Mouse (Mus musculus) kidney, postnatal 0 days (tissue): ENCODE data around the gene Myo5c. TPM values are rescaled to one million over a fixed set of nuclear protein-coding genes. Genes with fewer than 3 reads are reported as not detected.

ENCODE experiments used
- ATAC-seq: fragments of 200-750 bp; cut with Nextera tagmentation; replicated peaks from 2 replicates; pipeline ENCODE4 v1.8.0; 2017; ENCODE audit warnings: low read depth, moderate number of reproducible peaks, moderate TSS enrichment, moderate library complexity; ENCODE audit not compliant: low FRiP score
- DNase-seq: peaks from one replicate; pipeline ENCODE4 v3.0.0-alpha.2; 2016; ENCODE audit warnings: low spot score
- H3K27ac ChIP-seq: fragments of 300-500 bp; sonication (generic); 2 replicates; pipeline ENCODE4 v1.5.1; 2014; ENCODE audit warnings: mild to moderate bottlenecking
- H3K27me3 ChIP-seq: fragments of 300-500 bp; sonication (generic); 2 replicates; pipeline ENCODE4 v1.6.1; 2014; ENCODE audit warnings: low read length, mixed read lengths; ENCODE audit not compliant: insufficient read depth
- H3K36me3 ChIP-seq: fragments of 300-500 bp; sonication (generic); 2 replicates; pipeline ENCODE4 v1.6.1; 2014; ENCODE audit warnings: low read length, mixed read lengths; ENCODE audit not compliant: insufficient read depth
- H3K4me1 ChIP-seq: fragments of 300-500 bp; sonication (generic); replicated peaks from 2 replicates; pipeline ENCODE4 v1.6.1; 2014; ENCODE audit warnings: antibody characterized with exemption, low read length, mixed read lengths; ENCODE audit not compliant: insufficient read depth
- H3K4me2 ChIP-seq: fragments of 300-500 bp; sonication (generic); 2 replicates; pipeline ENCODE4 v1.6.1; 2014; ENCODE audit warnings: mild to moderate bottlenecking, low read length, moderate library complexity, mixed read lengths
- H3K4me3 ChIP-seq: fragments of 300-500 bp; sonication (generic); replicated peaks from 2 replicates; pipeline ENCODE4 v1.5.1; 2014; ENCODE audit warnings: low read depth, low read length
- H3K9ac ChIP-seq: fragments of 300-500 bp; sonication (generic); 2 replicates; pipeline ENCODE4 v1.6.1; 2014; ENCODE audit warnings: low read depth, low read length
- H3K9me3 ChIP-seq: fragments of 300-500 bp; sonication (generic); replicated peaks from 2 replicates; pipeline ENCODE4 v1.6.1; 2016; ENCODE audit warnings: low read length, inconsistent platforms, mixed read lengths
- CTCF ChIP-seq: IDR thresholded peaks from 2 replicates; pipeline ENCODE4 v1.5.1; 2016; ENCODE audit warnings: antibody characterized with exemption, low read depth, mild to moderate bottlenecking, moderate library complexity
- WGBS: fragments of 180-500 bp; shearing (Covaris S2); extraction: QIAGEN DNeasy Blood & Tissue Kit; methylation state at CpG from one replicate; pipeline ENCODE4 v1.1.7; 2014; 5-methylcytosine and 5-hydroxymethylcytosine counted together
- polyA plus RNA-seq: library from polyadenylated mRNA; unstranded; fragments of >200 nt; fragmentation: Nextera tagmentation; extraction: Ambion mirVana; gene quantifications from 2 replicates; pipeline ENCODE4 v1.2.1, GENCODE M21; 2015

Gene Myo5c
- polyA plus RNA-seq, 1 experiment from 2014 or later, result 2.4 TPM

DNA sequence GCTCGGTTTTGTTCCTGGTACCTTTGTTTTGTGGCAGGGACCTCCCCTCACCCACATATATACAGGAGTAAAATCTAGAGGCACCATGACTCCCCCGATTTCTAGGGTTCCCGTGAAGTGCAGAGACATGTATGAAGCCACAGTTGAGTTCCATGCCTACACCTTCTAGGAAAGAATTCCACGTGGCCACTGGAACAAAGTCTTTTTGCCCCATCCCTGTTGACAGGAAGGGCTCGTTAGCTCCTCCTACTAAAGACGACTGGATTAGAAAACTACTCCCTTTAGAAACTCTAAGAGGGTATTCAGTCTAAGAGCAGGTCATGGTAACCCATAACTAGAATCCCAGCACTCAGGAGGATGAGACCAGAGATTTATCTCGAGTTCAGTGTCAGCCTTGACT lies 72.5 kb downstream of the Myo5c start:
- Histone ChIP-seq H3K4me1 (no peaks in the 10 kb centered on the region), H3K9me3 (no peaks in the 10 kb centered on the region), H3K36me3 (no peaks in the 10 kb centered on the region), H3K4me3 (no peak overlapping the region), H3K4me2 (no peak overlapping the region; the same call in 1 of the 2 replicates), H3K9ac (no peak overlapping the region), H3K27me3 (no peaks in the 10 kb centered on the region), H3K27ac (no peak overlapping the region)
- WGBS, result 39% methylated on average over 7 of the region's 7 CpGs
- TF ChIP-seq CTCF, result no peak
- ATAC-seq (no peak), DNase-seq (no peak)

DNA sequence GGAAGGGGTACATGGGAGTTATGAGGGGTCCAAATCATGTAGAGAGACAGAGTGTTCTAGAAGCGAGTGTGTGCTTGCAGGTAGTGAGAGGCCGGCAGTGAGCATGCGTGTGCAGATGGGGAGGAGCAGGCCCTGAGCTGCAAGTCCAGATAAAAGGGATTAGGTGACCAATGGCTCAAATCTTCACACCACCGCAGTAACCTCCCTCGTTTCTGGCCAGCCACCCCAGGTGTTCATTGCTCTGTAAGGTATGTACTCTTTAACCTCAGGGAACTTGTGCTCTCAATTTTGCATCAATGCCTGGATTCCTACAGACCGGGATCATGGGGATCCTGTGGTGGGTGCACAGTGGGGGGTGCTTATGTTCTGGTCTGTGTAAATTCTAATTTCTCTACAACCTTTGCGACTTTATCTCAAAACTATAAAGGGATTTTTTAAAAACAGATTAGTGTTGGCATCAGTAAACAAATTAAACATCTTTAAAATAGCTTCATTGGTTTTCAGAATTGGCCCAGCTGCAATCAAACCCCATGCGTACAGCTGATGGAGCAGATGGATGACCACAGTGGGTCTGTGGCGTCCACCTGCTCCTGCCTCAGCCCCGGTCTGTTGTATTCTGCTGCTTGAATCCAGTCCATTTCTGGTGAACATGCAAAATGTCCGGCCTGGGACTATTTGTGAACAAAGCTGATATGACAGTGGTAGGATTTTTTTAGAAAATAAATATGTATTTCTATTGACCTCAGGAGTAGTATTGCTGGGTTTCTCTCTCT lies 74.5 kb downstream of the Myo5c start, which contains the start of gene Gnb5:
Gnb5 (plus strand) TSS at position 163 of the 773 bp plus-strand sequence.
- Histone ChIP-seq H3K4me2 (no peak within 1 kb of the TSS), H3K27ac (no peak within 1 kb of the TSS), H3K9ac (no peak within 1 kb of the TSS), H3K9me3 (no peaks in the 10 kb centered on the region), H3K36me3 (no peaks in the 10 kb centered on the region), H3K4me3 (no peak within 1 kb of the TSS), H3K4me1 (no peaks in the 10 kb centered on the region), H3K27me3 (no peaks in the 10 kb centered on the region)
- ATAC-seq, result no peak
- no peak for DNase-seq
- no peak for TF ChIP-seq CTCF
- 80% methylated on average over 11 of the region's 11 CpGs for WGBS

DNA sequence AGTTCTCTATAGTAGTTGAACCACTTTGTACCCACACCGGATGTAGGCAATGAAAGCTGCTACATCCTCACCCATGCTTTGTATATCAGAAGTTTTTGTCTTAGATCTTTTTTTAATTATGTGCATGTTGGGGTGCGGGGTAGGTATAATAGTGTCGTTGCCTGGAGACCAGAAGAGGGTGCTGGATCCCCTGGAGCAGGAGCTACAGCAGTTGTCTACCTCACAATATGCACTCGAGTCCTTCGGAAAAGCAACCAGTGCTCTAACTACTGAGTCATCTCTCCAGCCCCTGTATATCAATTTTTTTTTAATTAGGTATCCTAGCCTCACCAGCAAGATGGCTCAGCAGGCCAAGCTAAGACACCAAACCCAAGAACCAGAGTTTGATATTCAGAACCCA lies 75.2 kb downstream of the Myo5c start:
- H3K9me3 ChIP-seq, result no peaks in the 10 kb centered on the region
- WGBS, result 90% methylated on average over 5 of the region's 5 CpGs
- H3K4me1 ChIP-seq, result no peaks in the 10 kb centered on the region
- no peak overlapping the region for H3K4me3 ChIP-seq
- H3K36me3 ChIP-seq, result no peaks in the 10 kb centered on the region
- ATAC-seq (no peak), DNase-seq (no peak)
- H3K9ac ChIP-seq, result no peak overlapping the region
- H3K27ac ChIP-seq, result no peak overlapping the region
- H3K4me2 ChIP-seq, result no peak overlapping the region
- TF ChIP-seq CTCF, result no peak
- H3K27me3 ChIP-seq, result no peaks in the 10 kb centered on the region

- Histone ChIP-seq H3K9me3 (no peaks in the 10 kb centered on the region), H3K4me3 (no peak overlapping the region), H3K27me3 (no peaks in the 10 kb centered on the region), H3K36me3 (no peaks in the 10 kb centered on the region), H3K4me2 (no peak overlapping the region), H3K4me1 (no peaks in the 10 kb centered on the region), H3K9ac (no peak overlapping the region), H3K27ac (no peak overlapping the region)
- DNase-seq (no peak), ATAC-seq (no peak)
- no peak for TF ChIP-seq CTCF
- 59% methylated on average over 5 of the region's 5 CpGs for WGBS
Observed at GRCm38 (mm10) chr9:75308621-75309020, 76.8 kb downstream of the Myo5c start.

GRCm38 (mm10) chr9:75312008-75312407 lies 80.2 kb downstream of the Myo5c start:
- no peak for ATAC-seq
- Histone ChIP-seq H3K36me3 (no peaks in the 10 kb centered on the region), H3K4me2 (no peak overlapping the region), H3K4me3 (no peak overlapping the region), H3K27ac (no peak overlapping the region), H3K27me3 (no peaks in the 10 kb centered on the region), H3K9me3 (no peaks in the 10 kb centered on the region), H3K9ac (no peak overlapping the region), H3K4me1 (peaks cover 10% of the 10 kb centered on the region; the same call in 1 of the 2 replicates)
- TF ChIP-seq CTCF, result peak; percentile 80
- DNase-seq, result peak; percentile 67
- WGBS, result 20% methylated on average over 4 of the region's 4 CpGs

DNA sequence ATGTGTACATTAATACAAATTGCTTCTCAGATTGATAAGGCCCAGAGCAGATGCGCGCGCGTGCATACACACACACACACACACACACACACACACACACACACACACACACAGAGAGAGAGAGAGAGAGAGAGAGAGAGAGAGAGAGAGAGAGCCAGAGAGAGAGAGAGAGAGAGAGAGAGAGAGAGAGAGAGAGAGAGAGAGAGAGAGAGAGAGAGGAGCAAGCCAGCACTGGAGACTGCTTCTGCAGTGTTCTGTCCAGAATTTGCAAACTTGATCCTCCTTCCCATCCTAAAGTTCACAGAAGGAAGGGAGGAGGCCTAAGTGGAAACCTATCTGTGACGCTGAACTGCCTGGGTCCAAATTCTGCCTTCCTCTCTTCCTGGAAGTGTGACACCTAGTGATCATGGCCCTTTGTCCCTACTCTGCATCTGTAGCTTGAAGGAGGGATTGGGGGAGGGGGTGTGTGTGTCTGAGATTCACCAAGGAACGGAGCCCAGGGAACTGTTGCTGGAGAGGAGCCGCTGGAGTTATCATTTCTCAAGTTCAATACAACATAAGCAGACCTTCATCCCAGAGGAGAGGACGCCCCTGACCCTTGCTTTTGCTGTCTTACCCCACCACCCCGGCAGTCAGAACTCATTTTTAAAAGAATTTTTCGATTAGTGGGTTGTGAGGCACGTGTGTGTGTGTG lies 81.5 kb downstream of the Myo5c start:
- DNase-seq, result peak; percentile 35
- peak overlapping the region; percentile 61 for H3K4me3 ChIP-seq
- H3K36me3 ChIP-seq, result no peaks in the 10 kb centered on the region
- peak overlapping the region; percentile 64 for H3K4me2 ChIP-seq
- peak overlapping the region; percentile 62 for H3K9ac ChIP-seq
- no peak overlapping the region for H3K27ac ChIP-seq
- no peaks in the 10 kb centered on the region for H3K27me3 ChIP-seq
- WGBS, result 40% methylated on average over 11 of the region's 11 CpGs
- H3K4me1 ChIP-seq, result peaks cover 10% of the 10 kb centered on the region; the same call in 1 of the 2 replicates
- no peak for TF ChIP-seq CTCF
- no peaks in the 10 kb centered on the region for H3K9me3 ChIP-seq
- ATAC-seq, result no peak; the same call in 1 of the 2 replicates
